Comparison of ENCODE assay signal across 10 mouse cellular contexts in genomic region chr2:105188182-105188581, GRCm38 (mm10). TPM values are rescaled to one million over a fixed set of nuclear protein-coding genes. Genes with fewer than 3 reads are reported as not detected.
DNase-seq lines count a peak whose midpoint lies in the region; ATAC-seq and TF ChIP-seq lines count a peak whose summit lies in the region.
"Had no signal": no experiment of that assay in that cellular context is flagged by ENCODE, and none has a peak within 500 bp of the region (broad histone marks: within the 10 kb centered on the region; RNA-seq: fewer than 3 reads in every experiment).

No protein-coding gene starts in this region.

- H3K4me1 ChIP-seq in ES-E14 (ENCODE audit: control insufficient read depth in 2 of 2, insufficient read depth in 2 of 2, low read length in 2 of 2, poor library complexity in 1 of 2), result peaks cover under 1 to 9% of the 10 kb centered on the region in 2 experiments; a peak in 2 of 4 replicates
- no peaks in the 10 kb centered on the region for H3K4me1 ChIP-seq in embryonic facial prominence, embryonic 11.5 days (ENCODE audit: control insufficient read depth, insufficient read depth, low read length)
- H3K4me1 ChIP-seq in midbrain, embryonic 10.5 days, result no peaks in the 10 kb centered on the region
- H3K4me1 ChIP-seq: limb, embryonic 13.5 days had no signal

- 76% methylated on average over 10 of the region's 10 CpGs for WGBS in embryonic facial prominence, embryonic 11.5 days
- WGBS in midbrain, embryonic 10.5 days, result 74% methylated on average over 10 of the region's 10 CpGs

- DNase-seq in kidney, adult 18-20 months, result peak; percentile 6
- no peak for DNase-seq in kidney, postnatal 4 days
- peak; percentile 49 for DNase-seq in 416B (ENCODE audit: low read depth)
- DNase-seq in ES-E14 (ENCODE audit: low read depth, low spot score), result peak; percentile 66
- peak; percentile 67 for DNase-seq in embryonic facial prominence, embryonic 11.5 days (ENCODE audit: low spot score)
- no peak for DNase-seq in urinary bladder, postnatal 4 days (ENCODE audit: low spot score in 2 of 2)
- no peak for DNase-seq in midbrain, embryonic 10.5 days (ENCODE audit: low spot score)
- DNase-seq in lung, adult 18-20 months, result no peak

- no peaks in the 10 kb centered on the region for H3K9me3 ChIP-seq in ES-E14 (ENCODE audit: control insufficient read depth, insufficient read depth, low read depth, low read length)
- no peaks in the 10 kb centered on the region for H3K9me3 ChIP-seq in embryonic facial prominence, embryonic 11.5 days (replicated peaks; ENCODE audit: control insufficient read depth, low read length)
- no peaks in the 10 kb centered on the region for H3K9me3 ChIP-seq in midbrain, embryonic 10.5 days (replicated peaks)
- H3K9me3 ChIP-seq: limb, embryonic 13.5 days had no signal

- no peaks in the 10 kb centered on the region for H3K36me3 ChIP-seq in ES-E14 (ENCODE audit: control insufficient read depth, insufficient read depth, low read length, poor library complexity, severe bottlenecking)
- H3K36me3 ChIP-seq in embryonic facial prominence, embryonic 11.5 days (replicated peaks; ENCODE audit: control insufficient read depth, insufficient read depth, low read depth, low read length), result no peaks in the 10 kb centered on the region
- H3K36me3 ChIP-seq in midbrain, embryonic 10.5 days, result no peaks in the 10 kb centered on the region
- H3K36me3 ChIP-seq: limb, embryonic 13.5 days had no signal

- ATAC-seq in embryonic facial prominence, embryonic 11.5 days (replicated peaks; ENCODE audit: insufficient number of reproducible peaks, low FRiP score, low TSS enrichment, low read depth), result 0 out of 2 replicates have a peak, but pooled peaks have one; percentile 9

- H3K27ac ChIP-seq in ES-E14 (ENCODE audit: insufficient read depth, low read depth, low read length, poor library complexity, severe bottlenecking), result no peak overlapping the region
- H3K27ac ChIP-seq in embryonic facial prominence, embryonic 11.5 days (replicated peaks; ENCODE audit: low read depth, low read length), result no peak overlapping the region
- no peak overlapping the region for H3K27ac ChIP-seq in midbrain, embryonic 10.5 days (replicated peaks)
- H3K27ac ChIP-seq: limb, embryonic 13.5 days had no signal

- no peak overlapping the region for H3K4me3 ChIP-seq in ES-E14 (ENCODE audit: insufficient read depth in 1 of 2, low read depth in 1 of 2, low read length in 2 of 2, poor library complexity in 1 of 2, severe bottlenecking in 1 of 2)
- H3K4me3 ChIP-seq in embryonic facial prominence, embryonic 11.5 days (ENCODE audit: low read depth, low read length), result no peak overlapping the region
- no peak overlapping the region for H3K4me3 ChIP-seq in midbrain, embryonic 10.5 days
- H3K4me3 ChIP-seq: limb, embryonic 13.5 days had no signal

- H3K27me3 ChIP-seq in embryonic facial prominence, embryonic 11.5 days (ENCODE audit: control insufficient read depth, insufficient read depth, low read length), result no peaks in the 10 kb centered on the region
- no peaks in the 10 kb centered on the region for H3K27me3 ChIP-seq in midbrain, embryonic 10.5 days (ENCODE audit: low read depth, poor library complexity, severe bottlenecking)
- H3K27me3 ChIP-seq: limb, embryonic 13.5 days had no signal

- H3K4me2 ChIP-seq in embryonic facial prominence, embryonic 11.5 days (ENCODE audit: low read depth, low read length), result no peak overlapping the region
- H3K4me2 ChIP-seq: heart, embryonic 11.5 days; limb, embryonic 13.5 days had no signal

- no peak overlapping the region for H3K9ac ChIP-seq in ES-E14 (ENCODE audit: insufficient read depth, low read depth, low read length, poor library complexity, severe bottlenecking)
- H3K9ac ChIP-seq in embryonic facial prominence, embryonic 11.5 days (replicated peaks; ENCODE audit: low read length), result no peak overlapping the region
- H3K9ac ChIP-seq: limb, embryonic 13.5 days had no signal

- in situ Hi-C loops in ES-E14 (cut with MboI; ENCODE audit: low sequenced_read_pairs in 2 of 2, unreplicated experiment in 2 of 2), result no loop called here

TF ChIP-seq in ES-E14, 5 proteins besides CTCF, POLR2A, EP300 and RAD21:
- no peak for TF ChIP-seq CHD2 (IDR thresholded peaks at IDR 0.05; ENCODE audit: low read depth, low read length)
- TF ChIP-seq MAFK (IDR thresholded peaks at IDR 0.05; ENCODE audit: insufficient read depth, low read depth, low read length), result no peak
- no peak for TF ChIP-seq ZC3H11A (IDR thresholded peaks at IDR 0.05; ENCODE audit: borderline replicate concordance, low read depth, low read length)
- TF ChIP-seq ZNF384 (IDR thresholded peaks at IDR 0.05; ENCODE audit: low read depth, low read length), result no peak
- no peak for TF ChIP-seq HCFC1 (IDR thresholded peaks at IDR 0.05; ENCODE audit: borderline replicate concordance, insufficient read depth, low read length)

RNA-seq across cellular contexts. Expression of gene Them7, which starts 35.9 kb away (rescaled TPM):
- total RNA-seq in ES-E14 (2012; rRNA removed), result not detected in 2 replicates
- polyA plus RNA-seq in embryonic facial prominence, embryonic 11.5 days (2014; fragmentation: Nextera tagmentation; extraction: Ambion mirVana), result 0.49 and 0.66 TPM in 2 replicates
- polyA plus RNA-seq in midbrain, embryonic 10.5 days (2016; fragmentation: Nextera tagmentation; extraction: Ambion mirVana), result 0.10 and 0.46 TPM in 2 replicates

Comparison
In these comparisons a context has a peak if more than half of its experiments do, and no peak if none do; other contexts are left out.
1. DNase-seq: peak in kidney, adult 18-20 months (single experiment), 416B (single experiment), ES-E14 (single experiment) and embryonic facial prominence, embryonic 11.5 days (single experiment); none in kidney, postnatal 4 days (0 of 2), urinary bladder, postnatal 4 days (0 of 2), midbrain, embryonic 10.5 days (single experiment) and lung, adult 18-20 months (0 of 2).